Mouse (Mus musculus) embryonic fibroblast, embryonic 13.5 days (primary cell): Measurements from ENCODE around the gene Nrxn1.

Experiments
- CTCF ChIP-seq: IDR thresholded peaks from 2 replicates; pipeline ENCODE4 v1.5.1; 2011; ENCODE audit warnings: mild to moderate bottlenecking, control low read depth, low read length, moderate library complexity, borderline replicate concordance; ENCODE audit not compliant: insufficient read depth
- POLR2A ChIP-seq: IDR thresholded peaks from 2 replicates; pipeline ENCODE4 v1.6.1; 2011; ENCODE audit warnings: low read depth, mild to moderate bottlenecking, control low read depth, low read length, moderate library complexity

- TF ChIP-seq POLR2A (no peak), CTCF (no peak)
Observed at GRCm38 (mm10) chr17:90032416-90032815, 1060.5 kb downstream of the Nrxn1 start.
